Mouse (Mus musculus): ENCODE results near the gene AI464131. TPM values are rescaled to one million over a fixed set of nuclear protein-coding genes. Genes with fewer than 3 reads are reported as not detected.
"Not testable (repeated sequence)": the region's sequence is repeated elsewhere in the genome, so short reads cannot be mapped to it uniquely, and the experiment has no call there.

Gene AI464131
- total and polyA plus RNA-seq, 3 experiments: 1.2 to 2.2 TPM; not detected in 1

GRCm38 (mm10) chr4:41464345-41465286 lies 38.3 kb downstream of the AI464131 start, which contains the start of the genes Kif24 and Nudt2 (continued):
- peak; percentile 89 for TF ChIP-seq NRF1 (IDR thresholded peaks at IDR 0.05; ENCODE audit: insufficient read depth, low read depth, low read length, poor library complexity, severe bottlenecking)
- TF ChIP-seq HCFC1 (IDR thresholded peaks at IDR 0.05; ENCODE audit: low read depth, low read length): peak; percentile 78
- TF ChIP-seq RCOR1 (IDR thresholded peaks at IDR 0.05; ENCODE audit: low read depth, low read length): no peak
- TF ChIP-seq ZC3H11A (IDR thresholded peaks at IDR 0.05; ENCODE audit: low read depth, low read length): no peak
- no peak for TF ChIP-seq MYB (IDR thresholded peaks at IDR 0.05; ENCODE audit: low read depth, low read length)
- no peak for TF ChIP-seq MAFK (IDR thresholded peaks at IDR 0.05; ENCODE audit: borderline replicate concordance, low read depth, low read length)
- peak; percentile 65; the same call in 1 of the 2 replicates for TF ChIP-seq POLR2AphosphoS2 (IDR thresholded peaks at IDR 0.05; ENCODE audit: low read length)
- TF ChIP-seq E2F4 (IDR thresholded peaks at IDR 0.05; ENCODE audit: borderline replicate concordance, low read depth, low read length): no peak
- 0 out of 2 replicates have a peak, but pooled peaks have one; percentile 53 for TF ChIP-seq ETS1 (IDR thresholded peaks at IDR 0.05; ENCODE audit: low read depth, low read length)
- no peak for TF ChIP-seq USF1 (IDR thresholded peaks at IDR 0.05; ENCODE audit: low read depth, low read length)
- peak; percentile 25; the same call in 1 of the 2 replicates for TF ChIP-seq KAT2A (conservative IDR thresholded peaks at IDR 0.05; ENCODE audit: low read depth, low read length)
- no peak for TF ChIP-seq TAL1 (IDR thresholded peaks at IDR 0.05; ENCODE audit: low read length)
- peak; percentile 96 for TF ChIP-seq CHD2 (IDR thresholded peaks at IDR 0.05; ENCODE audit: low read length)
- TF ChIP-seq ZMIZ1 (IDR thresholded peaks at IDR 0.05; ENCODE audit: low read depth, low read length): peak; percentile 91

DNA sequence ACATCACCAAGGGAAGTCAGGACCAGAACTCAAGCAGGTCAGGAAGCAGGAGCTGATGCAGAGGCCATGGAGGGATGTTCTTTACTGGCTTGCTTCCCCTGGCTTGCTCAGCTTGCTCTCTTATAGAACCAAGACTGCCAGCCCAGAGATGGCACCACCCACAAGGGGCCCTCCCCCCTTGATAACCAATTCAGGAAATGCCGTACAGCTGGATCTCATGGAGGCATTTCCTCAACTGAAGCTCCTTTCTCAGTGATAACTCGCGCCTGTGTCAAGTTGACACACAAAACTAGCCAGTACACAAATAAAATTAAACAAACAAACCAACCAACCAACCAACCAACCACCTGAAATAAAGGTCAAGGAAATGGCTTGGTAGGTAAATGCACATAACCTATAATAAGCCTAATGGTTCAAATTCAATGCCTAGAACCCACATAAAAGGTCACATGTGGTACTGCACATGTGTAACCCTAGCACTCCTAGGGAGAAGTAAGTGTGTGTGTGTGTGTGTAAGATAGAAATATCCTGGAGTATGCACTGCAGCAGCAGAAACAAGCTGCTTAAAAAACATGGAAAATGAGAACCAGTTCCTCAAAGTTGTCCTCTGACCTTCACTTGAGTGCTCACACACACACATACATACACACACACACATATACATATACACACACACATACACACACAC lies 39.7 kb downstream of the AI464131 start:
- H3K4me1 ChIP-seq (ENCODE audit: control insufficient read depth in 1 of 2, insufficient read depth in 2 of 2, low read length in 2 of 2); H3K27me3 ChIP-seq (ENCODE audit: control insufficient read depth in 1 of 2, insufficient read depth in 2 of 2, low read length in 2 of 2); H3K9me3 ChIP-seq (replicated peaks; ENCODE audit: insufficient read depth, low read length); H3K36me3 ChIP-seq (ENCODE audit: control insufficient read depth in 1 of 2, insufficient read depth in 2 of 2, low read length in 2 of 2): not testable (repeated sequence)
- Histone ChIP-seq H3K79me2 (ENCODE audit: control insufficient read depth, insufficient read depth, low read length, poor library complexity) (peaks cover 26% of the 10 kb centered on the region), H3K27ac (ENCODE audit: control insufficient read depth, low read depth, low read length) (peak overlapping the region; percentile 89), H3K9ac (ENCODE audit: control insufficient read depth, low read depth, low read length, poor library complexity, severe bottlenecking) (peak overlapping the region; percentile 82), H3K4me3 (ENCODE audit: control insufficient read depth in 1 of 2, insufficient read depth in 1 of 2, low read depth in 2 of 2, low read length in 2 of 2) (peak overlapping the region; percentile 78 to 94)
- DNase-seq (ENCODE audit: low read depth, low spot score): peak; percentile 65
- 0 out of 2 replicates have a peak, but pooled peaks have one; percentile 4 for TF ChIP-seq ELF1 (IDR thresholded peaks at IDR 0.05; ENCODE audit: low read depth, low read length)
- TF ChIP-seq NRF1 (IDR thresholded peaks at IDR 0.05; ENCODE audit: insufficient read depth, low read depth, low read length, poor library complexity, severe bottlenecking): 0 out of 2 replicates have a peak, but pooled peaks have one; percentile 6
- 0 out of 2 replicates have a peak, but pooled peaks have one; percentile 24 for TF ChIP-seq GATA1 (IDR thresholded peaks at IDR 0.05; ENCODE audit: low read depth, low read length)
- peak; percentile 19; the same call in 1 of the 2 replicates for TF ChIP-seq HCFC1 (IDR thresholded peaks at IDR 0.05; ENCODE audit: low read depth, low read length)
- 0 out of 2 replicates have a peak, but pooled peaks have one; percentile 32 for TF ChIP-seq USF1 (IDR thresholded peaks at IDR 0.05; ENCODE audit: low read depth, low read length)
- peak; percentile 59; the same call in 1 of the 2 replicates for TF ChIP-seq MXI1 (IDR thresholded peaks at IDR 0.05; ENCODE audit: low read depth, low read length)
- peak; percentile 20; the same call in 1 of the 2 replicates for TF ChIP-seq NELFE (IDR thresholded peaks at IDR 0.05; ENCODE audit: low read depth, low read length)
- peak; percentile 73 for TF ChIP-seq ETS1 (IDR thresholded peaks at IDR 0.05; ENCODE audit: low read depth, low read length)
- TF ChIP-seq POLR2A (IDR thresholded peaks at IDR 0.05; ENCODE audit: control insufficient read depth in 1 of 2, insufficient read depth in 1 of 2, low read depth in 1 of 2, low read length in 2 of 2, poor library complexity in 1 of 2): 0 out of 4 replicates have a peak, but pooled peaks of 1 of the 2 experiments have one; percentile 21
- 0 out of 2 replicates have a peak, but pooled peaks have one; percentile 44 for TF ChIP-seq MYC (IDR thresholded peaks at IDR 0.05; ENCODE audit: low read depth, low read length)
- peak; percentile 46; the same call in 1 of the 2 replicates for TF ChIP-seq SIN3A (IDR thresholded peaks at IDR 0.05; ENCODE audit: low read length)
